Mouse (Mus musculus) limb, embryonic 13.5 days (tissue): ENCODE data around the gene Pold4. TPM values are rescaled to one million over a fixed set of nuclear protein-coding genes. Genes with fewer than 3 reads are reported as not detected.
A peak's percentile ranks its signal among the peaks of the same experiment; 100 is the strongest.

ENCODE experiments used
- ATAC-seq: fragments of 200-750 bp; cut with Nextera tagmentation; 2 replicates; pipeline ENCODE4 v1.8.0; 2017; ENCODE audit warnings: low read depth, moderate number of reproducible peaks, moderate TSS enrichment; ENCODE audit not compliant: low FRiP score
- H3K27ac ChIP-seq: fragments of 300-500 bp; sonication (generic); 2 replicates; pipeline ENCODE4 v1.5.1; 2015; ENCODE audit warnings: inconsistent platforms, mild to moderate bottlenecking, moderate library complexity
- H3K27me3 ChIP-seq: fragments of 300-500 bp; sonication (generic); 2 replicates; pipeline ENCODE4 v1.6.1; 2015; ENCODE audit warnings: mild to moderate bottlenecking, inconsistent platforms
- H3K36me3 ChIP-seq: fragments of 300-500 bp; sonication (generic); 2 replicates; pipeline ENCODE4 v1.6.1; 2015; ENCODE audit warnings: inconsistent platforms, mild to moderate bottlenecking, moderate library complexity
- H3K4me1 ChIP-seq: fragments of 300-500 bp; sonication (generic); 2 replicates; pipeline ENCODE4 v1.6.1; 2015; ENCODE audit warnings: inconsistent platforms
- H3K4me2 ChIP-seq: fragments of 300-500 bp; sonication (generic); replicated peaks from 2 replicates; pipeline ENCODE4 v1.6.1; 2015; ENCODE audit warnings: inconsistent platforms, mild to moderate bottlenecking, moderate library complexity
- H3K4me3 ChIP-seq: fragments of 300-500 bp; sonication (generic); 2 replicates; pipeline ENCODE4 v1.5.1; 2015; ENCODE audit warnings: moderate library complexity, mild to moderate bottlenecking, inconsistent platforms
- H3K9ac ChIP-seq: fragments of 300-500 bp; sonication (generic); 2 replicates; pipeline ENCODE4 v1.6.1; 2015; ENCODE audit warnings: mild to moderate bottlenecking, inconsistent platforms
- H3K9me3 ChIP-seq: fragments of 300-500 bp; sonication (generic); 2 replicates; pipeline ENCODE4 v1.6.1; 2016; ENCODE audit warnings: inconsistent platforms
- WGBS: fragments of 180-500 bp; shearing (Covaris S2); methylation state at CpG from one replicate; pipeline ENCODE4 v1.1.7; 2015; 5-methylcytosine and 5-hydroxymethylcytosine counted together
- microRNA-seq: library from miRNA; unstranded; fragments of <30 nt; microRNA quantifications from one replicate; pipeline ENCODE4, GENCODE M21; 2016
- polyA plus RNA-seq: library from polyadenylated mRNA; unstranded; fragments of >200 nt; fragmentation: Nextera tagmentation; extraction: Ambion mirVana; gene quantifications from 2 replicates; pipeline ENCODE4 v1.2.1, GENCODE M21; 2015

Pold4 gene
- polyA plus RNA-seq, 1 experiment from 2014 or later, result 17.6 TPM

DNA sequence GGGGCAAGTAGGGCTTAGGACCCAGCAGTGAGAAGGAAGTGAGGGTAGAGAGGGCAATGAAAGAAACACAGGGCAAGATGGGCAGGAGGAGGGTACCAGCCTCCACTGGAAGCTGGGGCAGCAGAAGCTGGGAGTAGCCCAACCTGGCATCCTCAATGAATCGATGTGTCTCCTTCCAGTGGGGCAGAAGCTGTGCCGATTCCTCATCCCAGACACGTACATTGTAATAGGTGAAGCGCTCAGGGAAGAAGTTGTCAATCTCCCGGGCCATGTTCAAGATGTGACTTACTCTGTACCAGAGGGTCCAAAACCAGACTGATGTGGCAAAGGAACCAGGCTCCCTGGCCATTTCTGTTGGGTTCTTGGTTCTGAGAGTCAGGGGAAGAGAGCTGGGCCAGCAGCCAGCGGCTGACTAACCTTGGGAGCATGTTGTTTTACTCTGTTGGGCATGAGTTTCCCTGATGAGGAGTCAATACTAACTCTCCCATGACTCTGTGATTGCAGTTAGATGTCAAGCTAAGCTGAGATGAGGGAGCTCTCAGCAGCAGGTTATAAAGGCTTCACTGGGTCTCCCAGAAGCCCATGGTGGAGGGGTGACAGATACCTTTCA is 32.6 kb downstream of the Pold4 start:
- Histone ChIP-seq H3K9me3 (no peaks in the 10 kb centered on the region), H3K4me3 (no peak overlapping the region), H3K4me2 (no peak overlapping the region), H3K9ac (no peak overlapping the region), H3K27me3 (peaks cover 19% of the 10 kb centered on the region), H3K27ac (no peak overlapping the region), H3K4me1 (peaks cover 16% of the 10 kb centered on the region), H3K36me3 (no peaks in the 10 kb centered on the region)
- no peak for ATAC-seq
- WGBS, result 90% methylated on average over 6 of the region's 6 CpGs

DNA sequence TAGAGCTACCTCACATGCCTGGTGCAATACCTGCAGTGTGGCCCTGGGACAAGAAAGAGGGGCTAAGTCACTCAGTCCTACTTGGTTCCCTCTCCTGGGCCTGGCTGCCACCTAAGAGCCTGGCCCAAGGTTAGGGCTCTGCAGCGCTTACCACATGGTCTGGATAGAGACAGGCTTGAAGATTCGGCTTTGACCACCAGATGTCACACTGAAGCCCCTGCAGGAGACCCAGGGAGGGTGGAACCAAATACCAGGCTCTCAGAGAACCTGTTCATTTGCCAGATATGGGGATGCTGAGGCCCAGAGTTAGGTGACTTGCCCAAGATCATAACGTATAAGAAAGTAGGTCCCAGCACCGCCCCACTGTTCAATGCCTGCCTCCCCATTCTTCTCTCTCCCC is 34.3 kb downstream of the Pold4 start:
- no peak for ATAC-seq
- H3K9ac ChIP-seq, result no peak overlapping the region
- no peaks in the 10 kb centered on the region for H3K9me3 ChIP-seq
- H3K4me2 ChIP-seq, result no peak overlapping the region
- peaks cover 30% of the 10 kb centered on the region for H3K27me3 ChIP-seq
- H3K27ac ChIP-seq, result no peak overlapping the region
- H3K4me3 ChIP-seq, result no peak overlapping the region
- WGBS, result 66% methylated on average over 4 of the region's 4 CpGs
- peaks cover 5% of the 10 kb centered on the region for H3K36me3 ChIP-seq
- peaks cover 18% of the 10 kb centered on the region for H3K4me1 ChIP-seq

DNA sequence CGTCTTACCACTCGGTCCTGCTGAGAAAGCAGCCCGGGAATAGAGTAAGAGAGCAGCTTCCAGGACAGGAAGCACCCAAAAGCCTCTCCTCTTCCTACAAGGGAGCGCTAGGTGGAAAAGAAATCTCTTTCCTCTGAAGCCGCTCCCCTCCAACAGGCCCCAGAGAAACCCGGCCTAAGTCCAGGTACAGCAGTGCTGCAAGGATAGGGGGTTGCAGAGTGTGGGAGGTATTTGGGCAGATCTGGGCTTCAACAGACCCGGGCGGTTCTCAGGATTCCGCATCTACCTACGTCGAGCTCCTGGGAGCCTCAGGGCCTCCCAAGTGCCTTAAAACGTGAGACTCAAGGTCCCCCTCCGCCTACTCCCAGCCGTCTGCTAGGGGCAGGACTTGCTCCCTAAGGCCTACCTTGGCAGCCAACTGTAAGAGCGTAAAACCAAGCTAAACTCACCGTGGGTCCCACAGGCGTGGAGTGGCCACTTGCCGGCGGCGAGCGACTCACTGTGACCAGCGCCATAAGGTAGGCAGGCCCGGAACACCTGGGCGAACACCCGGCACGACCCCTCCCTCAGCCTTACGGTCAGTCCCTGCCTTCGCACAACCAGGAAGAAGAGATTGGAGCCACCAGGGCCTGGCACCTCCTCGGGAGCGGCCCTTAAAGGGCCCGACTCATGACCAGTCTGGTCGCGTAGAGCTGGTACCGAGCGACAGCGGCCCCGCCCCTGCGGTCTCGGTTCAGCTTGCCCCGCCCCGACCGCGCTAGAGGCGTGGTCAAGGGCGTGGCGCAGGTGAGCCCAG is 37.1 kb downstream of the Pold4 start, which contains the start of gene Ssh3:
Gene Ssh3, minus strand, starts transcription at position 615 of the 796 bp plus-strand sequence.
- H3K9me3 ChIP-seq, result no peaks in the 10 kb centered on the region
- H3K4me3 ChIP-seq, result peak within 1 kb of the TSS; percentile 51
- H3K36me3 ChIP-seq, result peaks cover 18% of the 10 kb centered on the region
- no peak within 1 kb of the TSS for H3K27ac ChIP-seq
- peaks cover 30% of the 10 kb centered on the region for H3K27me3 ChIP-seq
- H3K4me1 ChIP-seq, result peaks cover 18% of the 10 kb centered on the region
- peak within 1 kb of the TSS; percentile 70 for H3K9ac ChIP-seq
- peak; percentile 77 for ATAC-seq
- H3K4me2 ChIP-seq, result peak within 1 kb of the TSS; percentile 71
- WGBS, result 5% methylated on average over 46 of the region's 46 CpGs

DNA sequence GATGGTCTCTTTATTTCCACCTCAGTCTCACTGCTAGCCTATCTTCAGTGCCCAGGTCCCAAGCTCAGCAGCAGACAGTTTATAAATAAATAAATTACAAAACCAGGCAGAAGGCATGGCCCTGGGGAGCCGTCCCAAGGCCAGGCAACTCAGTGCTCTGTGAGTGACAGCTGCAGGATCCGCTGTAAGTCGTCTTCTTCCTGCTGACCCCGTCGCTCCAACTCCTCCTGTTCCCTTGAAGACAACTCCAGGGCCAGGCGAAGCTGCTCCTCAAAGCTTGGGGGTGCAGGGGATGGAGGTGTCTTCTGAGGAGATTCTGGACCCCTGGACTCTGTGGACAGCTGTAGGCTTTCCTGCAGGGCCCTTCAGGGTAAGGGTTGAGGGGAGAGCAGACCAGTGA is 38.5 kb downstream of the Pold4 start:
- 65% methylated on average over 6 of the region's 6 CpGs for WGBS
- Histone ChIP-seq H3K36me3 (peaks cover 18% of the 10 kb centered on the region), H3K4me1 (peaks cover 18% of the 10 kb centered on the region), H3K4me3 (no peak overlapping the region), H3K9ac (no peak overlapping the region), H3K9me3 (no peaks in the 10 kb centered on the region), H3K27ac (no peak overlapping the region), H3K4me2 (no peak overlapping the region), H3K27me3 (peaks cover 30% of the 10 kb centered on the region)
- ATAC-seq, result no peak

DNA sequence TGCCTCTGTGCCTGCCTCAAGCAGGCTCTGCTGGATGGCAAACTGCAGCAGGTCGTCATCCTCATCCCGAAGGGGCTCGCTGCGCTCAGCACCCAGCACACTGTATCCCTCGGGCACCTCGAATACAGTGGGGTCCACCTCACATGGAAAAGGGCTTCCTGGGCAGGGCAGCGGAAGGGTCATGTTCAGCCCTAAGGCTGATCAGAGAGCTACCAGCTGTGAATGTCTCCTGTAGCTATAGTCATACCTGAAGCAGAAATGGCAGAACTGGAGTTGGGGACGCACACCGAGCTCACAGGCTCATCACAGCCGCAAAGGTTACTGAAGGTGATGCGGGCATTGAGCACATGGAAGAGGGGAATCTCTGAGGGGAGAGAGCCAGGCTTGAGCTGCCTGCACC is 39.3 kb downstream of the Pold4 start:
- ATAC-seq, result no peak
- Histone ChIP-seq H3K4me3 (no peak overlapping the region), H3K4me1 (peaks cover 18% of the 10 kb centered on the region), H3K4me2 (no peak overlapping the region), H3K9ac (no peak overlapping the region), H3K27me3 (peaks cover 30% of the 10 kb centered on the region), H3K36me3 (peaks cover 18% of the 10 kb centered on the region), H3K9me3 (0 out of 2 replicates have a peak, but pooled peaks cover 3% of the 10 kb centered on the region), H3K27ac (no peak overlapping the region)
- 94% methylated on average over 11 of the region's 11 CpGs for WGBS

DNA sequence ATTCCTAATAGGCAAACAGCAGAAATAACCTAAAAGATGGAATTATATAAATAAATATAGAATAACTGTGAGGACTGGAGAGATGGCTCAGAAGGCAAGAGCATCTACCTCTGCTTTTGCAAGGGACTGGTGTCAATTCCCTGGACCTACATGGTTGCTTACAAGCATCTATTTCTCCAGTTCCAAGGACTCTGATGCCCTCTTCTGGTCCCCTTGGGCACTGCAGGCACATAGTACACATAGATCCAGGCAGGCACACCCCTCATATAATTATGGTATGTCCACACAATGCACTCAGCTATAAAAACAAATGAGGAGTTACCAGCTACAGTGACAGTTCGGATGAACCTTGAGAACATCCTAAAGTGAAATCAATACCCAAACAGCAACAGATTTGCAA is 47.8 kb downstream of the Pold4 start:
- ATAC-seq, result no peak
- Histone ChIP-seq H3K4me3 (no peak overlapping the region), H3K4me2 (no peak overlapping the region), H3K4me1 (peaks cover 20% of the 10 kb centered on the region), H3K9me3 (peaks cover 9% of the 10 kb centered on the region; the same call in 1 of the 2 replicates), H3K27me3 (no peaks in the 10 kb centered on the region), H3K9ac (no peak overlapping the region), H3K27ac (no peak overlapping the region), H3K36me3 (peaks cover 19% of the 10 kb centered on the region)
- WGBS, result 90% methylated on average over 1 of the region's 1 CpGs

DNA sequence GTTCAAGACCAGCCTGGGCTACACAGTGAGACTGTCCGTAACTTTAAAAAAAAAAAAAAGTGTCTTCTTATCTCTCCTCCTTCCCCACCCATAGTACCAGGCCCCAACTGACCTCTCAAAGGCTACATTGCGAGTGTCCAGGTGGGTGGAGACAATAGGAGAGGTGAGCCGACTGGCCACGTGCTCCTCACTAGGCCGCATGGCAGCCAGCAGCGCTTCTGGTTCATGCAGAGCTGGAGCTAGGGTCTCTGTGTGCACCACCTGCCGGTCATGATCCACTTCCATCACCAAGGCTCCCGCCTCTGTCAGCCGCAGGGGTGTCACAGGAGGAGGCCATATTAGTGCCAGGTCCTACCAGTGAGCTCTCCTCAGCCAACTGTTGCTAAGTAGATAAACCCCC is 48.7 kb downstream of the Pold4 start:
- no peaks in the 10 kb centered on the region for H3K27me3 ChIP-seq
- H3K9me3 ChIP-seq, result peaks cover 9% of the 10 kb centered on the region; the same call in 1 of the 2 replicates
- no peak overlapping the region for H3K9ac ChIP-seq
- no peak overlapping the region for H3K4me2 ChIP-seq
- no peak overlapping the region for H3K27ac ChIP-seq
- H3K4me3 ChIP-seq, result no peak overlapping the region
- H3K36me3 ChIP-seq, result peaks cover 22% of the 10 kb centered on the region
- 95% methylated on average over 9 of the region's 9 CpGs for WGBS
- H3K4me1 ChIP-seq, result peaks cover 20% of the 10 kb centered on the region
- ATAC-seq, result no peak

DNA sequence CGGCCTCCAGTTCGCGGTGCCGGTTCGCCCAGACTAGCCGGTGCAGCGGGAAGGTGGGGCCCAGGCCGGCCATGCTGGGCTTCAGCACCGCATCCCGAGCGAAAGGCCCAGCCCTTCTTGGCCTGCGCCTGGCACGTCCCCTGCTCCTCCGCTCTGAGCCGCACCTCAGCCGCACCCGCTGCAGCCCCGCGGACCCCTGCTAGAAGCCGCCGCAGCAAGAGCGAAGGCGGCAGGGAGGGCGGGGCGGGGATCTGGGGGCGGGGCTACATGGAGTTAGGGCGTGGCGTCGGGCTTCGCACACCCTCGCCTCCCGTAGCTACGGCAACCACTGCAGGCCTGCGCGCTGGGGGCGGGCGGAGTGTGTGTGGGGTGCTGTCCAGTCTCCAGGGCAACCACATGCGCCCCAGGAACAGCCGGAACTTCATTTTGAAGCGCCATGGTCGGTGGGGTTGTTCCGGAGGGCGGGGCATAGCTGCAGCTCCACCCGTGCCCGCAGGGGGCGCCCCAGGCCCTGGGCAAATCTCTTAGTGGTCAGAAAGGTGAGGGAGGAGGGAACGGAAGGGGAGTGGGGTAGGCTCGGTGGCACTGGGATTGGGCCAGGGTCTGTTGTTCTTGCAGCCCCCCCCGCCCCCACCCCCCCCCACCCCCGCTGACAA is 51.3 kb downstream of the Pold4 start, which contains the start of gene Ankrd13d:
Gene Ankrd13d, minus strand, starts transcription at position 240 of the 656 bp plus-strand sequence.
- Histone ChIP-seq H3K9ac (peak within 1 kb of the TSS; percentile 81), H3K4me1 (peaks cover 20% of the 10 kb centered on the region), H3K36me3 (peaks cover 48% of the 10 kb centered on the region), H3K4me2 (peak within 1 kb of the TSS; percentile 85), H3K4me3 (peak within 1 kb of the TSS; percentile 66), H3K27ac (peak within 1 kb of the TSS; percentile 6; the same call in 1 of the 2 replicates), H3K27me3 (no peaks in the 10 kb centered on the region), H3K9me3 (peaks cover 4% of the 10 kb centered on the region; the same call in 1 of the 2 replicates)
- WGBS, result under 1% methylated on average over 38 of the region's 50 CpGs
- peak; percentile 94 for ATAC-seq

Small RNAs within 50 kb of the gene (microRNA-seq; reads per million reads assigned to microRNA genes)
- not detected for gene Gm26115
- gene Mir6985, result 0.52 reads per million

Other genes with a start within 250 kb of the Pold4 start
- 4.6 and 6.8 TPM in 2 replicates for gene Acy3, start 245.3 kb upstream of the Pold4 start, polyA plus RNA-seq
- gene Tbx10, start 239.1 kb upstream of the Pold4 start, polyA plus RNA-seq, result not detected in 2 replicates
- gene Nudt8, start 231.3 kb upstream of the Pold4 start, polyA plus RNA-seq, result 32.9 and 34.2 TPM in 2 replicates
- gene Gm49405, start 231.3 kb upstream of the Pold4 start, polyA plus RNA-seq, result 4.5 and 4.7 TPM in 2 replicates
- 4.6 and 5.5 TPM in 2 replicates for gene Doc2g, start 228.6 kb upstream of the Pold4 start, polyA plus RNA-seq
- 188 and 199 TPM in 2 replicates for gene Ndufv1, start 219.1 kb upstream of the Pold4 start, polyA plus RNA-seq
- 573 and 575 TPM in 2 replicates for gene Gstp1, start 193.9 kb upstream of the Pold4 start, polyA plus RNA-seq
- 0.61 and 6.7 TPM in 2 replicates for gene Gstp2, start 185.9 kb upstream of the Pold4 start, polyA plus RNA-seq
- not detected in 2 replicates for gene Gstp3, start 172.3 kb upstream of the Pold4 start, polyA plus RNA-seq
- not detected in 2 replicates for gene Cabp2, start 150.3 kb upstream of the Pold4 start, polyA plus RNA-seq
- 56.8 TPM in 2 replicates for gene Cdk2ap2, start 134.7 kb upstream of the Pold4 start, polyA plus RNA-seq
- 6.6 and 7.3 TPM in 2 replicates for gene Pitpnm1, start 131.9 kb upstream of the Pold4 start, polyA plus RNA-seq
- 98.5 and 105 TPM in 2 replicates for gene Aip, start 106.0 kb upstream of the Pold4 start, polyA plus RNA-seq
- not detected in 2 replicates for gene Gpr152, start 92.1 kb upstream of the Pold4 start, polyA plus RNA-seq
- gene Cabp4, start 87.9 kb upstream of the Pold4 start, polyA plus RNA-seq, result 0.05 and 0.13 TPM in 2 replicates
- 137 and 146 TPM in 2 replicates for gene Coro1b, start 83.3 kb upstream of the Pold4 start, polyA plus RNA-seq
- 2.7 and 3.6 TPM in 2 replicates for gene Ptprcap, start 78.3 kb upstream of the Pold4 start, polyA plus RNA-seq
- gene Rps6kb2, start 68.5 kb upstream of the Pold4 start, polyA plus RNA-seq, result 63.9 and 65.7 TPM in 2 replicates
- gene Carns1, start 56.4 kb upstream of the Pold4 start, polyA plus RNA-seq, result 2.2 and 2.5 TPM in 2 replicates
- 1.3 and 2.7 TPM in 2 replicates for gene Tbc1d10c, start 40.6 kb upstream of the Pold4 start, polyA plus RNA-seq
- 817 and 858 TPM in 2 replicates for gene Ppp1ca, start 39.8 kb upstream of the Pold4 start, polyA plus RNA-seq
- 36.2 and 38.1 TPM in 2 replicates for gene Rad9a, start 30.2 kb upstream of the Pold4 start, polyA plus RNA-seq
- gene Clcf1, start 17.7 kb upstream of the Pold4 start, polyA plus RNA-seq, result 9.0 and 10.0 TPM in 2 replicates
- gene AC109138.7, start 17.5 kb upstream of the Pold4 start, polyA plus RNA-seq, result not detected in 2 replicates
- 15.7 and 16.0 TPM in 2 replicates for gene Ssh3, start 37.3 kb downstream of the Pold4 start, polyA plus RNA-seq
- 13.6 and 14.7 TPM in 2 replicates for gene Ankrd13d, start 51.2 kb downstream of the Pold4 start, polyA plus RNA-seq
- 16.5 and 18.5 TPM in 2 replicates for gene Grk2, start 74.3 kb downstream of the Pold4 start, polyA plus RNA-seq
- 53.9 TPM in 2 replicates for gene Kdm2a, start 166.4 kb downstream of the Pold4 start, polyA plus RNA-seq
- gene Rhod, start 207.5 kb downstream of the Pold4 start, polyA plus RNA-seq, result 51.2 and 53.9 TPM in 2 replicates
- gene Syt12, start 245.5 kb downstream of the Pold4 start, polyA plus RNA-seq, result 0.69 and 1.1 TPM in 2 replicates